Mouse (Mus musculus) heart, adult 8-10 months (tissue): ENCODE results near the gene Gm20388. TPM values are rescaled to one million over a fixed set of nuclear protein-coding genes. Genes with fewer than 3 reads are reported as not detected.

ENCODE experiments used
- DNase-seq: peaks from one replicate; pipeline ENCODE4 v3.0.0; 2022; ENCODE audit warnings: low spot score
- total RNA-seq, 4 experiments: library from RNA; stranded (reverse); gene quantifications; 2 replicates each; pipeline ENCODE4 v1.2.4; 2022

Gene Gm20388
- total RNA-seq, 4 experiments from 2014 or later, result 4.2 to 6.7 TPM; not detected in 2

DNA sequence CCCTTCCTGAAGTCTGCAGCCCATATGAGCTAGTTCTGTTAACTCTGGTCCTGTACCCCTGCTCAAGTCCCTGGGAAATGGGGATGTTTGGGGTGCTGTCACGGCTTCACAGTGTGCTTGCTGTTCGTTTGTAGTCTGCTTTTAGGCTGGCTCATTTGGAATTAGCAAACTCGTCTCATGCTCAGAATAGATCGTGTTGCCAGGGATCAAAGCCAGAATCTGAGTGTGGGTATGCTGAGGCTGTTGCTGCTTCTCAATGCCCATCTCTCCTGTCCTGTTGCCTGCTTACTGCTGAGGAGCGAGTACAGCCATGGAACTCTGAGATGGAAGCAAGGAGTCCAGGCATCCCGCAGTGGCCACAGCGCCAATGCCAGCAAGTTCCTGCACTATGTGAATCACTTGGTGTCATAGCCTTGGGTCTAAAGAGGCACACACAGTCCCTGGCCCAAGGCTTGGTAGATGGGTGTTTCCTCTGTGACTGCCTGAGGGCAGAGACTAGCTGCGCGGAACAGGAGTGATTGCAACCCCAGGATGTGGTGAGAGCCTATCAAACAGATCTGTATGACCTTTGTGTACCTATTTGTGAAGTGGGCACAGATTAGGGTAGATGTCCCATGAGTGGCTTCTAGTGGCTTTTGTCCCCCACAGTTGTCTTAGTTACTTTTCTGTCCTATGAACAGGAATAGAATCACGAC lies 4364.9 kb downstream of the Gm20388 start:
- DNase-seq, result no peak

DNA sequence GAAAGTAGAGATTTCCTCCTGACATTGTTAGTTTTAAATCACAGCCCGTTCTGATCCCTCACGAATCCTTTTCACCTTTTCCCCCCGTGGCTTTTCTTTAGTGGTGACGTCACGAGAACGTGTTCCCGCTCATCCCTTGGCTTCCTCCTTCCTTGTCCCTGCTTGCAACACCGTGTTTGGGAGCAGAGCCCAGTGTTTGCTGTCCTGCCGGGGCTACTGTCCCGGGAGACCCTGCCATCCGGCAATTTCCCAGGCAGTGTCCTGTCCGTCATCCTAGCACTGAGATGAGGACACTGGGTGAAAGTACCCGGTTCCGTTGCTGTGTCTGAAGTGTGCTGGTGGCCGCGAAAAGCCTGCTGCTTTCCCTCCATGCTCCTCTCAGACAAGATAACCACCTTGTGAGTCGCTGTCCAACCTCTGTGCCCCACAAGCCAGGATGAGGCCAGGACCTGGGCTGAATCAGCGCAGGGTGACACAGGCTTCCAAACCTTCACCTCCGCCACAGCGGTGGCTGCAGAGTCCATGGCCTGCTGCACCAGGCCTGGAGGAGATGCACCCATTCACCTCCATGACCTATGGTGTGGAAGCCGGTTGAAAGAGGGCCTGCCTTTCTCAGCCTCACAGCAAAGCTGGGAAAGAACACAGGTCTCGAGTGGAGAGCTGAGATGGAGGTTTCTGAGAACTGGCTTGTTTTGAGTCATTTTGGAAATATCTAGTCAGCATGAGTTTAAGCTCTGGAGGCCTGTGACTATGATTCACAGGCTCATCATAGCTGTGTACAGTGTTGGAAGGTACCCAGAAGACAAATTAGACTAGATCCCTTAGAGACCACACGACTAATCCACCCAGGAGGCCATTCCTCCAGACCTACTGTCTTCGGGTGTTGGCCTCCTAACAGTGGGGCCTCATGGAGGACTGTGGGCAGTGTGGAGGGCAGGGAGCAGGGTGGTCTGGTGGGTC lies 4367.6 kb downstream of the Gm20388 start:
- peak; percentile 49 for DNase-seq

DNA sequence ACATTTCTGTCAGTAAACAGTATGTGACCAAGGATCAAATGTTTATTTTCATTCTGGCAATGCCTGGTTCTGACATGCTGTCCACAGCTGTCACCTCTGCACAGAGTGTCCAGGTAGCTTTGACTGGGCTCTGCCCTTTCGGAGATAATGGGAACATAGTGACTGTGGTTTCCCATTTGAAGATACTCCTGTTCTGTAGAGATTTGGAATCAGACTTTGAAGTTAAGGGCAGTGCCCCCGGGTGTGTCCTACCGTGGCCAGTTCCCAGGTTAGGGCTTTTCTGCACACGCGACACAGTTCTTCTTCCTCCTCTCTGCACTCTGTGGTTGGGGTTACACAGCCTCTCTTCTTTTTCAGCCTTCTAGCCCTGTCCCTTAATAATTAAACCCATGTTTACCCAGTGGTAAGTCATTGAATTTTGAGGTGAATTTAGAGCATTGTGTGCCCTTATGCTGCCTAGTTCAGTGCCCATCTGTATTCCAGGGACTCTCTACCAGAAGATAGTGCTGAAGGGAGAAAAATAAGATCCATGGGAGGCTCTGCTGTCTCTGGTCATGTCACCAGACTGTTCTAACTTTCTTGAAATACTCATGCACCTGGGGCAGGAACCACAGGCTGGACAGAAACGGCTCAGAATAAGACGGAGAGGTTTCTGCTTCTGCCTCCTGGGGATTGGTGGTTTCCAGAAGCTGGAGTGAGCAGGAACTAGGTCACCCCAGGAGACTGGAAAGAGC lies 4368.5 kb downstream of the Gm20388 start:
- no peak for DNase-seq

DNA sequence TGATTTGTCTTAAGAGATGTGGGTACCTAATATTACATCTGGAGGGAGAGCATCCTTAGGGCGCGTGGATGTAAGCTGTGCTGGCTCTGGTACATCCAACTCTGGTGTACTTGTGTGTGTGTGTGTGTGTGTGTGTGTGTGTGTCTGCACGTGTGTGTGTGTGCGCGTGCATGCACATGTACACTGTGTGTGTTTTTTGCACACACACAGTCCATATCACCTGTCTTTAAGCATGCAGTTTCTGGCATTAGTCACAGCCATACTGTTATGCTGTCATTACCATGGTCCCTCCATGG lies 4369.0 kb downstream of the Gm20388 start:
- DNase-seq, result no peak

DNA sequence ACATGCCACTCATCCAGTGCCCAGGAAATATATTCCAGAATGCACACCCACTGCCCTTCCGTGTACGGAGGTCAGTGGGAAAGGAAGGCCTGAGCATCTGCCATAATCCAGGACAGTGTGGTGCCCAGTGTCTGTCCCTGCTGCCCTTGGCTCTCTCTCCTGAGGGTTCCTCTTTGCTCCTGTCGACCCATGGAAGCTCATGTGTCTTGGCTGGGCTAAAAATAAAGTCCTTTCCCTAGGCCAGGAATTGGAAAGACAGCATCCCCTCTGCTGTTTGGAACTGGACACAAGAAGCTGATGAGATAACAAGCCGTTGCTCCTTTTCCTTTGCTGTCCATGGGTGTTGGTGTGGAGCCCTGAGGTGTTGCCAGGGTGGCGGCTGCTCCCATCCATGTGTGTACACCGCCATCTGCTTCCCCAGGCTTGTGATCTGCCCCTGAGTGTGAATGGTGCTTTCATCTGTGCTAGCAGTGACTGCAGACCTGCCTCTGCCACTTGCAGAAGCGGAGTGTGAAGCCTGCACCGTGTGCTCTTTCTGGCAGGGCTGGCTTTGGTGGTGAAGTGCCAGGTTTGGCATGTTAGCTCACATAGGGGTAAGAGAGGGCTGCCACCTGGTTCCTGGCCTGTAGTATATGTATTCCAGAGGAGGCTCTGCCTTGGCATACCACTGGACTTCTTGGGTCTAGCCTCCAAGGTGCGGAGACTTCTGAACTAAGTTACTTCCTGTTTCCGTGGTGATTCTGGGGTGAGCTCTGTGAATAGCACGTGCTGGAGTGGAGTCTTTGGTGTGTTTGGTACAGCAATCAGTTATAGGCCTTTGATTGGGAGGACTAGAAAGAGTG lies 4371.3 kb downstream of the Gm20388 start:
- DNase-seq, result peak; percentile 40

DNA sequence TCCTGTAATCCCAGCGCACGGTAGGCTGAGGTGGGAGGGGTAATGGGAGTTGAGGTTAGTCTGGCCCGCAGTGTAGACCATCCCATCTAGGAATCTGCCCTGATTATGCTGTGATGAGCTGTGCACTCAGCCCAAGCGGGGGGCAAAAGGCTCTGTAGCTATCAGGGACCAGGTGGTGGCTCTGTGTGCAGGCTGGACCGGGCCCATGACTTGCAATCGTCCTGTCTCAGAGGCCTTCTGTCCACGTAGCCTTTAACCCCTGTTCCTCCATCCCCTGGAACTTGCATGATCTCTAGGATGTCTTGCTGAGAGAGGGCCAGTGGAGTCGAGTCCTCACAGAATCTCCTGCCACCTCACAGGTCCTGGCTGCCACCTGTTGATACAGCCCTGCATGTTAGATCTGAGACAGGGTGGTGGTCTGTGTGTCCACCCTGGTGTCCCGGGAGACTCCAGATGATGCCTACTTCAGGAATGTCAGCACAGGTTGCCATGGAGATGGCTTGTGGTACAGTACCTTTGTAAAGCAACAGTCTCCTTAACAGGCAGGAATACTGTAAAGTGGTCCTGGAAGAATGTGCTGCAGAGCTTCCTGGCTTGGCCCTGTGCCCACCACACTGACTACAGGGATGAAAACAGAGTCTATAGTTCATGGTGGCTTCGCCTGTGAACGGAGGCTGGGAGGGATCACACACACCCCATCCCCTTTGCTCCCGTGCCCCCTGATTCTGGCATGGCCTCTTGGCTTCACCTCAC lies 4372.4 kb downstream of the Gm20388 start:
- DNase-seq, result no peak

DNA sequence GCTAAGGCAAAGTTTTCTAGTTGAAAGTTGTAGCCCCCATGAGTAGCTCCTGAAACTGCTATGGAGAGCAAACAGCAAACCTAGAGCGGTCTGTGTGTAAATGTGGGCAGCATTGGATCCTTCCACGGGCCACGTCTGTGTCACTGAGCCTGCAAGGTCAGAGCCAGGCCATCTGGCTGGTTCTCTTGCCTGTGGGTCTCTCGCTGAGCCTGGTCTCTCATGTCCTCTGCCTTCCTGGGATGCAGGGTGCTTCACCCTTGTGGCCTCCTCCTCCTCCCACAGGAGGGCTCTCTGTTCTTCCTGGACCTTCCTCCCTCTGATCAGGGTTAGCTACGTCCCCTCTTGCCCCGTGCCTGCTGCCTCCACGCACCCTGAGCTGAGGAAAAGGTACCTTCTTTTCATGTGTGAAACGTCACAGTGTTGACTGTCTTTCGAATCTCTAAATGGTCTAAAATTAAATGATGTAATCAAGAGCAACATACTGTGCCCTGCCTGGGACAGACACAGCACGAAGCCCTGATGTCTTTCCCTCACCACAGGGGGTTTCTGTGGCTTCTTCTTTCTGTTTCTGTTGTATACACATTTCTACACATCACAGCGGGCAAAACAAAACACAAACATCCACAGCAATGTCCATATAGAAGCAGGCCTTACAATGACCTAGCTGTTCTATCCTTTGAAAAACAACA lies 4373.1 kb downstream of the Gm20388 start:
- DNase-seq, result no peak

DNA sequence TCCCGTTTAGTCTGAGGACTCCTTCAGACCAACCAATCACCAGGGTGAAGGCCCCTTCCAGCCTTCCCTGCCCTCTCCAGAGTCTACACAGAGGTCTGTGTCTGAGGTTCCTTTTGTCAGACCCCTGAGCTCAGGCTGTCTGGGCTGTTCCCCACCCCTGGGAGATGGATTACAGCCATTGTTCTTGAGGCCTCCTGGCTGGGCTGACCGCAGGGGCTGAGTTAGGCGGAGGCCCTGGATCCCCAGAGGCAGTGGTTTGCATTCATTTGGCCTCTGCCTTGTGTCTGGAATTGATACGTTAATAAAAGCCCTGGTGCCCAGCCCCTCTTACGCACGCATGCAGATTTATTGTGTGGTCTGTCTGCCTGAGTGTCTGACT lies 4373.7 kb downstream of the Gm20388 start:
- peak; percentile 36 for DNase-seq

DNA sequence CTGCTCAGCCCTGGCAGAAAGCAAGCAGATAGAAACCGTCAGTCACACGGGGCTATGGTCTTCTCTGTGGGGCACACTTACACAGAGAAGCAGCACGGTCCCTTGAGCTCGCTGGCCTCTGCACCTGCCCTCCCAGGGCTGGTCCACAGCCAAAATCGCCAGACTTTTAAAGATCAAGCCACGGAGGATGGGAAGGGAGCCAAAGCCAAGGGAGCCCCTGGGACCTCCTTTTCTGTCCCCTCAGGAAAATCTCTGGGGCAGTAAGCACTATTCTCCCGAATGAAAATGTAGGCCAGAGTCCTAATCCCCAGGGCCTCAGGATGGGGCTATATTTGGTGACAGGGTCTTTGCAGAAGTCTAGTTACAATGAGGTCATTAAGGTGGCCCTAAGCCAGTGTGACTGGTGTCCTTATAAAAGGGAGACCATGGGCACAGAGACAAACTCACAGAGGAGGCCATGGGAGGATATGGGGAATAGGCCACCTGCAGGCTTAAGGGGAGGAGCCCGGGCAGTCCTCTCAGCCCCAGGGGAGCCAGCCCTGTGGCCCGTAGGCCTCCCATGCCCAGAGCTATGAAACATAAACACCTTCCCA lies 4374.4 kb downstream of the Gm20388 start:
- peak; percentile 42 for DNase-seq

DNA sequence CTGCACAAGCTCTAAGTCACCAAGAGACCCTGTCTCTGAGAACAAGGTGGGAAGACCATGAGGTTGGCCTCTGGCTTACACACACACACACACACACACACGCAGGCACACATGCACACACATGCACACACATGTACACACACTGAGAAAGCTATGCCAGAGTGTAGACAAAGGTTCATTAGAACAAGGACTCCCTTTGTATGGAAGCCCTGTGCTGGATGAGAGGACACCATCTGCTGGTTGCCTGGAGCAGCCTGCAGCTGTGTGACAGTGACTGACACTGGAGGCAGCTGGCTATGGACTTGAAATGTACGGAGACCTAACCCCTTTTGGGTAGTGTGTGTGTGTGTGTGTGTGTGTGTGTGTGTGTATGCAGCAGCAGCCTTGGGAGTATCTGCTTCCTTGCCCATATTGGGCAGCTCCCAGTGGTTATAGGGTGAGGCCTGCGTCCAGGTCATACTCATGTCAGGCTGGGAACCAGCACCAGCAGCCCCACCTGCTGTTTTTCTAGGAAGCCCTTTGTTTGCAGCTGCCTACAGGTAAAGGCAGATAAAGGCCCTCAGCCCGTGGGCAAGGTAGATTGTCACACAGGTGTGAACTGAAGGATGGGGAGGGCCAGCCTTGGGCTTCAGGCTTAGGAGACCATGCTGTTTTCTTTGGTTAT lies 4376.0 kb downstream of the Gm20388 start:
- no peak for DNase-seq

DNA sequence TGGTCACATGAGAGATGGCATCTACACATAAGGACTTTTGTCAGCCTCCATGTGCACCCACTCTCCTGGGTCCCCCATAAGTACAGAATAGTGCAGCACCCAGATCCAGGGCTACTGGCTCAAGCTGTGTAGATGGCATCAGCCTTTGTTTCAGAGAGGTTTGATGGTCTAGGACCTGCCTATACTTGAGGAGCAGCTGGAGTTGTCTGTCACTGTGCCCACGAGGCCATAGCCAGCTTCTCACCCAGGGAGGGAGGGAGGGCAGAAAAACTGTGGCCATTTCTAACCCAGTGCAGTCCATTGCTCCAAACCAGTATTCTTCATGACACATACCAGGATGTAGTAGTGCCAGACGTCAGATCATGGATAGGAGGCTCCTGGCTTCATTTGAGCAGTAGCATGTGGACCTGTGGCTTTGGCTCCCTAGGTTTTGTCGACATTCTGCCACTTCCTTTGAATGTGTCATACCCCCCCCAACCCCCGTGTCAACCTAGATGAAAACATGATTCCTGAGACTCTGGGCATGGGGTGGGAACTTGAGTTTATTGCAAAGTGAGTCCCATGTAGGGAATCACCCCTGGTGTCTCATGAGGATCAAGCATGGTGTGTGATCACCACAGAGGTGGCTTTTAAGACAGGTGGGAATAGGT lies 4377.7 kb downstream of the Gm20388 start:
- no peak for DNase-seq

DNA sequence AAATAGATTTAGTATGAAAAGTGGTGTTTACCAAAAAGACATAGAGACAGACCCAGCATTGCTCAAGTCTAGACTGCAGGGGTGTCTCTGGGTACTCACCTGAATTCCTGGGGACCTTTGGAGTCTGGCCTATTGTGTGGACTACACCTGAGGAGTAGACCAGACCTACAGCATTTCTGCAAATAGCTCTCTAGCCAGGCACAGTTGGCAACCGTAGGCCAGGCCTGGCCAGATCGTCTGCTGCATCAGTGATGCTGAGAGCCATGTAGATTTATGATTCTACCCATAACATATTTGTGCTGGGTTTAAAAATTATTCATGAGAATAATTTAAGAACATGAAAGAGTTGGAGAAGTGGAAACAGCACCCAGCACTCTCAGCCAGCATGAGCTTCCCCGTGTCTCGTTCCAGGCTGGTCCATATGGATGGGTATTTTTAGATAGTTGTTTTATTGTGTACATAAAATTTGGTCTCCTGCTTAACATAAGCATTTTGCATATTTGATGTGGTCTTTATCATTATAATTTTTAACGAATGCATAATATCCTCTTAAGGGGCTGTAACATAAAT lies 4378.9 kb downstream of the Gm20388 start:
- DNase-seq, result no peak

DNA sequence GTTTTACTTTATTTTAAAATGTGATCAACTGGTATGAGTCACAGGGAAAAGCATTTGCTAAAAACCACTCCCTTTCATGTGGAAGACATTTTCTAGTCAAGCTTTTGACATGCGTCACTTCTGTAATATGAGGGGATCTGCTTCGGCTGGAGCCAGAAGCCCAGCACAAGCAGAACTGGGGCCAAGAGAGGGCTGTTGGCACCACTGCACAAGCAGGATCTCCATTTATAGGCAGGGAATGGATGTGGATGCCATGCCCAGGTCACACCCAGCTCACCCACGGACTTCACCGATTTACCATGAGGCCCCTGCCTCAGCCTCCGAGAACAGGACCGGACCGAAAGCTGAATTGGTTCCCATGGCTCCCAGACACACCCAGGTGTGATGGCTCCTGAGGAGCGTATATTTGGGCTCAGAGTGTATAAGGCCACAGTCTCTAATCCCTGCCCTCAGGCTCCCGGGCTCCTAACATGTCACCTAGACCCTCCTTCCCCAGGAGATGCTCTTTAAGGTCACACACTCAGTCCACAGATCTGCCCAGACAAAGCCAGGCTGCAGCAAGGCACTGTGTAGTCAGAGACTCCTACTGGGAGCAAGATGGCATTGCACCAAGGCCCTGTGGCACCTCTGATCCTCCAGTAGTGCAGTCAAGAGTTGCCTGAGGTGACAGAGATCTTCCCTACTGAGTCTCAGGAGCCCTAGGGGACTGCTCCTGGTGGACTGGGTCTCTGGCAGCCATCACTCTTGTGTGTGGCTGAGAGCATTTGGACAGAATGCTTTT lies 4380.5 kb downstream of the Gm20388 start:
- DNase-seq, result no peak

DNA sequence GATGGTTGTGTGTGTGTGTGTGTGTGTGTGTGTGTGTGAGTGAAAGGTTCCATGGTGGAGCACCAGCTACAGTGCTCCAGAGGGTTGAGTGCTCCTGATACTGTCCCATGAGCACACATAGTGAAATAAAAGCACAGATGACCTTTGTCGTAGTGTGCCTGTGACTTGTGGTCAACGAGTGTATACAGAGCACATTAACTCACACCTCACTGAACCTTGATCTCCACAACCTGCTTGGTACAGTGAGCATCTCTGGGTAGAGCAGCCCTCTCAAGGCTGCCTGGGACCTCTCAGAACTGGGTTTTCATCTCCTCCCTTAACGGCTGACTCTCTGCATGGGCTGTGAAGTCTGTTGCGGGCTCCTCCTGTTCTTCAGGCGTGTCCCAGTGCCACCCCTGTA lies 4381.1 kb downstream of the Gm20388 start:
- DNase-seq, result no peak

DNA sequence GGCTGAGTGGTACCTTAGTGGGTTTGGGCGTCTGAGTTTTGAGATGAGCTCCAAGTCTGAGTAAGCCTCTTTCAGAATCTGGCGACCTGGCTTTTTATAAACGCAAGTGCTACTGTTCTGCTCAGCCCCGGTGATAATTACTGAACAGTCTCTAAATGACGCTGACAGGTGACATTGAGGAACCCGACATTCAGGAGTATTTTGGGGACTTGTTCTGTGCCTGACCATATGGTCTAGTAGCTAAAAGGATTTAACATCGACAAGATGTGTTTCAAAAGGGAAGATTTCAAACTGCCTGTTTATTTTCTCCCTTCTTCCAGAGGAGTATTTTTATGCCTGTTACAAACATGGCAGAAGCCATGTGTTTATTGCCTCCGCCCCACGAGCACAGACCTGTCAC lies 4382.3 kb downstream of the Gm20388 start:
- no peak for DNase-seq

DNA sequence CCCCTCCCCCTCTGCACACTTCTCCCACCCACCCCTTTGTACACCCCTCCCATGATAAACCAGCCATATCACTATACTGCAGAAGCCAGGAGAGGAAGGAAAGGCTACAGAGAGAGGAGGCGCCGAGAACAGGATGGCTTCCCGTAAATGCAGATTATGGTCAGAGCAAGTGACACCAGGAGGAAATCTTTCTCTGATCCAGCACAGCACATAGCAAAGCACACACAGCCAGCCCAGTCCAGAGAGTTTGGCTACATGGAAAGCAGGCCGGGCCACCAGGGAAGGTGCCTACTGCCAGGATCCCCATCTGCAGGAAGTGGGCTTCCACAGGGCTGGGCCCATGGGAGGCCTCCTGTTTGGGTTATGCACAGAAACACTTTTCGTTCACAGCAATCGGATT lies 4383.8 kb downstream of the Gm20388 start:
- no peak for DNase-seq

DNA sequence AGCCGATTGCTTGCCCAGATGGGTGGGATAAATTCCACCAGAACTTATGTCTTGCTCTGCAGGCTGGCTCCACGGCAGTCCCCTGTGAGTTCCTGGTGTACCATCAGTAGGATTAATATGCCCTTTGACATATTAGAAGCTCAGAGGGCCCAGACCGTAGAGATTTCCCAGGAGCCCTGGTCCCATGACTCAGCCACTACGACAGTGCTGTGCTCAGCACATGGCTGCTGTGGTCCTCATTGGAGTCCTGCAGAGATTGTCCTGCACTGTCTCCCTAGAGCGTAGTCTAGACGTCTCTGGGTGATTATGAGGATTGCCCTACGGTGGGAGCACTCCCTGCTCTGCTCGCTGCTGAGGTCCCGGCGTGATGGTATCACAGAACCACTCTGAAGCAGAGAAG lies 4384.3 kb downstream of the Gm20388 start:
- DNase-seq, result no peak

DNA sequence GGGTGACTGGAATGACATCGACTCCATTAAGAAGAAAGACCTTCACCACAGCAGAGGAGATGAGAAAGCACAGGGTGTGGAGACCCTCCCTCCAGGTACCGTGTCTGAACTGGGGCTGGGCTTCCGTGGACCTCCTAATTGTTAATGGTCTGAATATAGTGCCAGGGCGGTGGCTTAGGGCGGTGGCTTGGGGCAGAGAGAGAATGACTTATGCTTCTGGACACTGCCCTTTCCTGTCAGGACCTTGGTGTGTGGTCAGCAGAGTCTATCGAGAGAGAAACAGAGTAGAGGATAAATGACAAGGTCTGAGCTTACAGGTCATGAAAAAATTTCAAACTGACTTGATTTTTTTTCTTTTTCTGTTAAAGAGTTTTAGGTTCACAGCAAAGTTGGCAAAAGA lies 4384.7 kb downstream of the Gm20388 start:
- no peak for DNase-seq
